Mouse (Mus musculus) frontal cortex, postnatal 10 days (tissue): ENCODE measurements at regions not wholly inside any gene's neighbourhood (a gene's known extent, or its start where the extent isn't known, plus 50 kb on each side); places are given as distances from the start of the nearest gene placed in this dataset.
A peak's percentile ranks its signal among the peaks of the same experiment; 100 is the strongest.

Experiments
- DNase-seq, 2 experiments: peaks; one replicate each; pipeline ENCODE4 v3.0.0; 2022; ENCODE audit warnings: low spot score in 2 of 2, mixed read lengths in 1 of 2

GRCm38 (mm10) chr2:171333816-171334757 lies 602.5 kb downstream of the Dok5 start:
- DNase-seq: no peak

GRCm38 (mm10) chr2:171332826-171333225 lies 601.2 kb downstream of the Dok5 start:
- DNase-seq: peak in 1 of 2 experiments; percentile 12

- DNase-seq: no peak
Observed at GRCm38 (mm10) chr2:171331529-171331928, 599.9 kb downstream of the Dok5 start.

GRCm38 (mm10) chr2:171326909-171327308 lies 595.3 kb downstream of the Dok5 start:
- DNase-seq: no peak

GRCm38 (mm10) chr2:171308486-171308885 lies 576.9 kb downstream of the Dok5 start:
- DNase-seq: no peak

GRCm38 (mm10) chr2:171306000-171306399 lies 574.4 kb downstream of the Dok5 start:
- DNase-seq: no peak

- no peak for DNase-seq
Observed at GRCm38 (mm10) chr2:171298519-171298918, 566.9 kb downstream of the Dok5 start.

GRCm38 (mm10) chr2:171295603-171296002 lies 564.0 kb downstream of the Dok5 start:
- DNase-seq: no peak

- no peak for DNase-seq
Observed at GRCm38 (mm10) chr2:171292579-171292978, 561.0 kb downstream of the Dok5 start.

- no peak for DNase-seq
Observed at GRCm38 (mm10) chr2:171285719-171286394, 554.2 kb downstream of the Dok5 start.

GRCm38 (mm10) chr2:171280132-171280531 lies 548.5 kb downstream of the Dok5 start:
- no peak for DNase-seq

- DNase-seq: no peak
Observed at GRCm38 (mm10) chr2:171279319-171279718, 547.7 kb downstream of the Dok5 start.

- DNase-seq: no peak
Observed at GRCm38 (mm10) chr2:171253194-171253593, 521.6 kb downstream of the Dok5 start.

- no peak for DNase-seq
Observed at GRCm38 (mm10) chr2:171245391-171245790, 513.8 kb downstream of the Dok5 start.

- DNase-seq: no peak
Observed at GRCm38 (mm10) chr2:171242356-171242755, 510.7 kb downstream of the Dok5 start.

GRCm38 (mm10) chr2:171237276-171237960 lies 505.8 kb downstream of the Dok5 start:
- no peak for DNase-seq

- DNase-seq: no peak
Observed at GRCm38 (mm10) chr2:171232812-171233211, 501.2 kb downstream of the Dok5 start.

- DNase-seq: no peak
Observed at GRCm38 (mm10) chr2:171231288-171232050, 499.9 kb downstream of the Dok5 start.

- no peak for DNase-seq
Observed at GRCm38 (mm10) chr2:171230536-171230935, 498.9 kb downstream of the Dok5 start.

- no peak for DNase-seq
Observed at GRCm38 (mm10) chr2:171228229-171228628, 496.6 kb downstream of the Dok5 start.

GRCm38 (mm10) chr2:171213792-171214191 lies 482.2 kb downstream of the Dok5 start:
- DNase-seq: no peak
